Mouse (Mus musculus): ENCODE measurements around the gene Naxd. TPM values are rescaled to one million over a fixed set of nuclear protein-coding genes. Genes with fewer than 3 reads are reported as not detected.
"Not testable (repeated sequence)": the region's sequence is repeated elsewhere in the genome, so short reads cannot be mapped to it uniquely, and the experiment has no call there.

Naxd gene
- 10 to 100 TPM; 25.2 to 27.7 TPM for total RNA-seq (2021)
- long read RNA-seq, experiment 1, transcript Naxd-201 (10 exons, 1,359 nt), result minor isoform, 9 of 37 reads
- long read RNA-seq, experiment 1, transcript Naxd-202 (10 exons, 1,307 nt), result major isoform, 26 of 37 reads
- long read RNA-seq, experiment 1, partial matches to known transcripts, result 0 of 37 reads
- long read RNA-seq, experiment 1, other reads (novel, unspliced or antisense), result 2 of 37 reads
- long read RNA-seq, experiment 2, transcript Naxd-201 (10 exons, 1,359 nt), result minor isoform, 15 of 53 reads
- long read RNA-seq, experiment 2, transcript Naxd-202 (10 exons, 1,307 nt), result major isoform, 33 of 53 reads
- long read RNA-seq, experiment 2, partial matches to known transcripts, result 3 of 53 reads
- long read RNA-seq, experiment 2, other reads (novel, unspliced or antisense), result 1 of 53 reads

DNA sequence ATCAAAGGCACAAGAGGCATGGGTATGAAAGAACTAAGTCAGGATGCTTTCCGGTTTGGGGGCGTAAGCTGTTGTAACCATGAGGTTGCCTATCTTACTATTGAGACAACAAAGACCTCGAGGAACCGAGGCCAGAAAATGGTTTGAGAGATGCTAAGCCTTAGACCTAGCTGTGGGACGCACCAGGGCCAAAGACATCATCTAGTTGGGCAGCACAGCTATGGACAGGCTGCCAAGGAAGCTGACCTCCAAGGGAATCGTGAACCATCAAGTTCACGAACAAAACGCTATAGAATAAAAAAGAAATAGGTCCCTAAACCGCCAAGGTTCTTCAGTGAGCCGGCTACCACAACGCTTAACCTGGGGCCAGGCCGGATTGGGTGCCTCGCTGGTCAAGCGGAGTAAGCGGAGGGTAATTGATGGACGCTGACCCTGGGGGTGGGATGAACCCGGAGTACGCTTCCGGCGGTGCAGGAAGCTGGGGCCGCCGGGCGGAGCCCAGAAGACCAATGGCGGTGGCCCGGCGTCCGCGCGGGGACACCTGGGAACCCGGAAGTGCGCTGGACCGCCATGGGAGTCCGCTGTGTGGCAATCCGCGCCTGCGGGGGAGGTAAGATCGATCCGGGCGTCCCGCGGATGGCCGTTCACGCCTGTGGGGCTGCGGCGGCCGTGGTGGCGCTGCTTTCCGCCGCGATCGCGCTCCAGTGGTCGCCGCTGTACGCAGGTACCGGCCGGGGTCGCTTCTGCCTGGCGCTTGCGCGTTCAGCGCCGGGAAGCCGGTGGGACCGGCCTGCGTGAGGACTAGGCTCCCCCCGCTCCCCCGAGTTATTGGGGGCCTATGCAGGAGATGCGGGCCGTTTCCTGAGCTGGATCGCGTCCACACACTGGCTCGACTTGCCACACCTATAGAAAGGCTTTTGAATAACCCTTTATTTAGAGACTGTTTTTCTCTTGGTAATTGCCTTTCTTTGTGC lies at the start of gene Naxd:
TSS of gene Naxd (plus strand) at position 490 of the 974 bp plus-strand sequence.
- peak; percentile 81 to 85 for DNase-seq
- intact Hi-C loops (cut with DNase I), result no loop called here

DNA sequence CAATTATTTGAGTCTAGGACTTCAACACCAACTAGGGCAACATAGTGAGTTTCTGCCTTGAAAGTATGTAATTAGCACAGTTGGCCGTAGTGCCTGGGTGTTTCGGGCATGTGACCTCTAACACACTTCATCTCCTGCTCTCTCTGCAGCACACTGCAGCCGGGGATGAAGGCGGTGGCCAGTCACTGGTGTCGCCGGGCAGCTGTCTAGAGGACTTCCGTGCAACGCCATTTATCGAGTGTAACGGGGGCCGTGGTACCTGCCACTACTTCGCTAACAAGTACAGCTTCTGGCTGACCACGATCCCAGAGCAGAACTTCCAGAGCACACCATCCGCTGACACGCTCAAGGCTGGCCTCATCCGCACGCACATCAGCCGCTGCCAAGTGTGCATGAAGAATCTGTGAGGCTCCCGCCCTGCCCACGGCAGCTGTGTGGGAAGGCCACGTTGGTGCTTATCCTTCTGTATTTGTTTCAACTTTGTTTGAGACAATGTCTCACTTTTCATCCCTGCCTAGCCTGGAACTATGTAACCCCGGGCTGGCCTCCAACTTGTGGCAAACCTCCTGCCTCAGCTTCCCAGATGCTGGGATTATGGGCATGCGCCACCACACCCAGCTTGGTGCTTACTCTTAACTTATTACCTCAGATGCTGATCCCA lies 49.3 kb upstream of the Naxd start:
- no peak for DNase-seq
- intact Hi-C loops (cut with DNase I), result no loop called here

DNA sequence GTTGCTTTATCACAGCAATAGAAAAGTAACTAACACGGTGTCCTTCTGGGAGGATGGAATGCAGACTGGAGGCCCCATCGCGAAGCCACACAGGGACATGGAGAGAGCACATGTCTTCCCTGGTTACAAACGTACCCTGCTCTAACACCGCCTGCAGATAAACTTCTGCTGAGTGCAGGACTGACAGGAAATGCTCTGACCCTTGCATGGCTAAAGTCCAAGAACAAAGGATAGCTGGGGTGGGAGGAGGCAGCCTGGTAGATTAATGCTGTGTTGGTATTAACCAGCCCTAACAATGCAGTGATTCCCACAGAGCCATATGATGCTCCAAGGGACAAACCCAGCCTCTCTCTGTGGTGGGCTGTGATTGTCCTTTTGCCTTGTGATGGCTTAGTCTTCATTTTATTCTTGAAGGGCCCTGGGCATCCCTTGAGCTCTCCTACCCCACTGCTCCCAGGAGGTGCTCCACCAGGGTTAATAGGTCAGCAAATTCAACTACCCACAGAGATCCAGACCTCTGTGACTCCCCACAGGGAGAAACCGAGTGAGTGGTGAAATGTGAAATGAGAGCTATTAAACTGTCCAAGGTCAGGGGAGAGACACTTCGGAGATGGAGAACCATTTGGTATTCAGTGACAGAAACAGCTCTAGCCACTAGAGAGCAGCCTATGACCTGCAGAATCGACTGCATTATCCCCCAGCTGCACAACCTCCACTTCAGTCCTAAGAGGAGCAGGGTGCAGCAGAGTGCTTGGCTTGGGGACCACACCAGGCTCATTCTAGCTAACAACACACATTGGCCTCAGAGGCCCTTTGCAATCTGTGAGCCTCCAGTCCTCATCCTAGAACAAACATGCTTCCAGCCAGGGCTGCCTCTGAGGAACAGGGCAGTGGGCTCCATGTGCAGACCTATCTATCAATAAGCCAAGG lies 46.9 kb upstream of the Naxd start:
- DNase-seq, result no peak
- intact Hi-C loops (cut with DNase I), result loop anchor here (2.0 kb wide), 1 partner anchor 34 kb away; no protein-coding TSS in a partner anchor

DNA sequence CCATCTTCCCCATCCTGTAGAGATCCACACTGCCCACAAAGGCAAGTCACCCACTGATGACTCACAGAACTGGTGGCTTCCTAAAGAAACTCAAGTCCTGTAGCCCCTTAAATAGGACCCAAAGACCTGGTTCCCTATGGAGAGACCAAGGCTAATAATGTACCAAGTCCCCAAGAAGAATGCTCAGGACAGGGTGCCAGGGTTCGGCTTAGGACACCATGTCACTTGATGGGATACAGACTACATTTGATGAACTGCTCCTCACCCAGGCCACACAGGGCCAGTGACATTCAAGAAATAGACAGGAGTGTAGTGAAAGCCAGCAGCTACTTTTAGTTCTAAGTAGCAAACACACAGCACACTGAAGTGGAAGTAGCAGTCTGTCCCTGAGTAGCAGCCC lies 45.2 kb upstream of the Naxd start:
- DNase-seq, result no peak
- intact Hi-C loops (cut with DNase I), result no loop called here

DNA sequence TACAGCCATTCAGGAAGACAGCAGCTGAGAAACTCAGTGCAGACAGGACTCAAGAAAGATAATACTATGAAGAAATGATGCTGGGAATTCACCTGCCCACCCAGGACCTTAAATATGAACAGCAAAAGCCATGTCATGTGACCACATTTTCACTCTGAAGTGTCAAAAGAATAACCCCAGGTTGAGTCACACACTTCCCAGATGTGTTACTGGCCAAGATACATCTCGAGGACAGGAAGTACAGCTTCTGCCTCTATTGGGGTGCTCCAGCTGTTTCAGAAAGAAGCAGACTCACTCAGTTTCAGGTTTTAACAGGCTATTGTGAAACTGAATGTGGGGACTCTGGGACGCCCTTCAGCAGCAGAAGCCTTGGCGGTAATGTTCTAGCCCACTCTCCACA lies 44.7 kb upstream of the Naxd start:
- intact Hi-C loops (cut with DNase I), result no loop called here
- DNase-seq, result no peak

DNA sequence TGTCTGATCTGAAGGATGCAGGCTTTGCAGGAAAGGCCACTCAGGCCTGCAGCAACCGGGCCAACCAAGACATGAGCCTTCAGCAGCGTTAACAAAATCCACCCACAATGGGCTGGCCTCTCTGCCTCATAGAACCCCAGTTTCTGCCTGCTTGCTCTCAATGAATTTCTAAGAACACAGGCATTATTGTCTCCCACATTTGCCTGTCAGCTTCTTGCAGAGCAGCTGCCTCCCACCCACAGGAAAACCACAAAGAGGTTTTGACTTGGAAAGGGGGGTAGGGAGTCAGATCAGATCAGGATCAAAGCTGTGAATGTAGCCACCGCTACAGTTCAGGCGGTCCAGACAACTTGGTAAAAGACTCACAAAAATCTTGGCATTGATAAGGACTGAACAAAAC lies 44.3 kb upstream of the Naxd start:
- no peak for DNase-seq
- intact Hi-C loops (cut with DNase I), result no loop called here

DNA sequence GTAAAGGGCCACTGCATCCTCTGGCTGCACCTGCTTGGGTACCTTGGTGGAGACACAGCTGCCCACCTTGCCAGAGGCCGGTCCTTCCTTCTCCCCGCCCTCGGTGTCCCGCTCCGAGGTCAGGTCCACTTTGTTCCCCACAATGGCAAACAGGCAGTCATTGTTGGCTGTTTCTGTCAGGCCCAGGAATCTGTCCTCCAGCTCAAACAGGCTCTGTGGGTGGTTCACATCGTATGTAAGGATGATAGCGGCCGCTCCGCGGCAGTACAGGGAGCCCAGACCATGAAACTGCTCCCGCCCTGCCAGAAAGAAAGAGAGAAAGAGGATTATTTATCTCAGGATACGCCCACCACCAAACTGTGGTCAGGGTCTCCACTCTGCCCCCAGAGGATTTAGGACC lies 43.1 kb upstream of the Naxd start:
- DNase-seq, result no peak
- intact Hi-C loops (cut with DNase I), result no loop called here

DNA sequence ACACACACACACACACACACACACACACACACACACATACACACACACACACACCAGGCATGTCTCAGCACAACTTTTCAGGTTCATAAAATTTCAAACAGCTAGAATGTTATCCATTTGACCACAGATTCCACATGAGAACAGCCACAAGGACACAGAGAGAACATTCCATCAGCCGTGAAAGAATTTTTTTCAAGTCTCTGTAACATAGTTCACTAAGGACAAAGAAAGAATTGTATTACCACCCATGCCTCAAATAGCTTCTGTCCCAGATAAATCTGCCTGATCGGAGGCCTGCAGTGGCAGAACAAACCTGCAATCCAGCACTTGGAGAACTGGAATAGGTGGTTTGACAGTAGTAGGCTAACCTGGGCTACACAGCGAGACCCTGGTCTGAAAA lies 40.0 kb upstream of the Naxd start:
- no peak for DNase-seq
- intact Hi-C loops (cut with DNase I), result no loop called here

DNA sequence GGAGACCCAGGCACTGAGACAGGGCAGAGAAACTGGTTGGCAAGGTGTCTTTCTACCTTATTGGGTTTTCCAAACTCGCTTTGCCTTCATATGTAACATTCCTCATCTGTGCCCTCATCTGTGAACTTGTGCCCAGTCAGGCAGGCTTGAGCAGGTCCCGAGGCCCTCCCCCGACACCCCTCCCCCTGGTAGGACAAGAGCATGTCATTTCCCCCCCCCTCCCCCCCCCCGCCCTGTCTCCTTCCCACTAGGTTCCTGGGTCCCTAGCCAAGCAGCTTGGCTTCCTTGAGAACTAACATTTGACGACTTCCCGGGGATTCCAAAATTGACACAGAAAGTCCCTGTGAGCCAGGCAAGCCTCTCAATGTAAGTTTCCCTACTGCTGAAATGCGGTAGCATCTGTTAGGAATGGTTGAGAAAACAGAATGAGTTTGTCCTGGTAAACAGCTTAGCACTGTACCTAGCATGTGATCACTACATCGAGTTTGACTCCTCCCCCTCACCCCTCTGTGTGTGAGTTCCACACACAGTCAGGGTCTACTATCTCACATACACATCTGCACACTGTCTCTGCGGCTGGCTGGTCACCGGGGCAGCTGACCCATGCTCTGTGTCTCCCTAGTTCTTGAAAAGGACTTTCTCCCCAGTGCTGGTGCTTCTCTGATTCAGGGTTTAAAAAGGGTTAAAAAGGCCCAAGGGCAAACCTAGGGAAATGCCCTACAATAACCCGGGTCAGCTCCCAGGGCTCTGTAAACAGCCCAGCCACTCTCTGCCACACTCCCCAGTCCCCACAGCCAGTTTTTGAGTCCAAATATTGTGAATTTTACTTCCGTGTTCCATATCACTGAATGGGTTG lies 39.1 kb upstream of the Naxd start:
- intact Hi-C loops (cut with DNase I), result no loop called here
- peak in 1 of 2 experiments; percentile 22 for DNase-seq

DNA sequence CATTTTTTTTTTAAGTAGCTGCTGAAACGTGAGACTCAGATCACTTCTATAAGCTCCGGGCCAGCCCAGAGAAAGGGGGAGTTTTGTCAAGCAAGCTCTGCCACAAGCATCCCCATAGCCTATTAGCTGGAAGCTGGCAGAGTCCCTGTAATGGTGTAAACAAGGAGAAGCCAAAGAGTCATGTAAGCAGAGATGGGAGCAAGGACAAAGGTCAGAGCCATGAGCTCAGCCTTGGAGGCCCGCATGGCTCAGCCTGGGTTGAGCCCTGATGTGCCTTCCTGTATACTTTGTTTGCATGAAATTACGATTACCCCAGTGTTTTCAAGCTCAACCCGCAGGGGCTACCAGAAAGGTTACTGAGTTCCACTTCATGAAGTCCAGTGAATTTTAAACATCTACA lies 38.3 kb upstream of the Naxd start:
- DNase-seq, result no peak
- intact Hi-C loops (cut with DNase I), result no loop called here

DNA sequence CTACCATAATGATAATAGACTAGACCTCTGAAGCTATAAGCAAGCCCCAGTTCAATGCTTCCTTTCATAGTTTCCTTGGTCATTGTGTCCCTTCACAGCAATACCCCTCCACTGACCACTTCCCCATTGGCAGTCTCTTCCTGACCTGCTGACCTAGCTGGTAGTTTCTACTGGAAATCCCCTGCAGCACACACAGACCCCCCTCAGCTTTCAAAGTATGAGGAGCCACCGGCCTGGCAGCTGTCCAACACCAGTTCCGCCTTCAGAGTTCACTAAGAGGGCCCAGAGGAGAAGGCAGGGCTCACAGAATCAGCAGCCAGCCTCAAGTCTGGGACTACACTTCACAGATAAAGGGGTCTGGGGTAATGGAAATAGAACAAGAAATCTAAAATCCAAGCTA lies 36.4 kb upstream of the Naxd start:
- no peak for DNase-seq

DNA sequence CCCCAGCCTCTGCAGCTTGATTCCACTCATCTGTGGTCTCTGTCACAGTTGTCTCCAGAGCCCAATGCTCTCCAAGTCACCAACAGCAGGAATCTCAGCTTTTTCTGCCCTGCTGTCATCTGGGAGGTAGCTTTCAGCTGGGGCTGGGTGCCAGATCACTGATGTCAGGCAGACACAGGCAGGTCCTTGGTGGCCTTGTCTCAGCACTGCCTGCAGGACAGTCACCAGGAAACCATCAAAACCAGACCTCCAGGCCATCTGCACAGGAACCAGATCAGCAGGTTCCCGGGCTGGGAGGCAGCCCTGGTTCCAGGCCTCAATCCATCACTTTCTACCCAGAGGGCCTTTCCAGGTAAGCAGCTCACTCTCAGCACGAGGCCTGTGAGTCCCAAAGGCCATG lies 35.5 kb upstream of the Naxd start:
- no peak for DNase-seq
- intact Hi-C loops (cut with DNase I), result no loop called here

More for the DNA sequence above, 36.4 kb upstream of the Naxd start:
- intact Hi-C loops (cut with DNase I), result no loop called here

DNA sequence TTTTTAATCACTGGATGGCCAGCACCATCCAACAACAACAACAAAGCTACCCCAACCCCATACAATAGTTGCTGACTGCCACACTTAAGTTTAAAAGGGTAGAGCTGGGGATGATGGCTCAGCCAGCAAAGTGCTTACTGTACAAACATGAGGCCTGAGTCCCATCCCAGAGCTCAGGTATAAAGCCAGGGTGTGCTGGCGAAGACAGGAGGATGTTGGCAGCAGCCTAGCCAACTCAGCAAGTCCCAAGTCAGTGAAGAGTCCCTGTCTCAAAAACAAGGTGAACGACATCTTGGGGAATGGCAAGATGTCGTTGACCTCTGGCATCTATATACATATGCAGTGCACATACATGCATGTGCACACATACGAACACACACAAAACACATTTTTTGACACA lies 34.7 kb upstream of the Naxd start:
- intact Hi-C loops (cut with DNase I), result no loop called here

DNA sequence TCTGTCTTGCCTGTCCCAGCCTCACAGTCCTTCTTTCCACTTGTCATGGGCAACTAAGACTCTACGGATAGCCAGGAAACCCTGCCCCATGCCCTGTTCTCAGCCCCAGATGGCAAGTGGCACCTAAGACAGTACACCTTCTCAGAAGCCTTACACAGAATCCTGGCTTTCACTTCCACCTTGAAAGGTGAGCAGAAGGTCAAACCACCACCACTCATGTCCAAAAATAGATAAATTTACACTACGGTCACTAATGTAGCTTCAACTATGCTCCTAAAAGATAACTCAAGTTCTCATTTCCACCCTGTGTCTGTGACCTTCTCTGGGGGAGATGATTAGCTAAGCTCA lies 33.8 kb upstream of the Naxd start:
- intact Hi-C loops (cut with DNase I), result no loop called here
- DNase-seq, result no peak

More for the DNA sequence above, 34.7 kb upstream of the Naxd start:
- no peak for DNase-seq

DNA sequence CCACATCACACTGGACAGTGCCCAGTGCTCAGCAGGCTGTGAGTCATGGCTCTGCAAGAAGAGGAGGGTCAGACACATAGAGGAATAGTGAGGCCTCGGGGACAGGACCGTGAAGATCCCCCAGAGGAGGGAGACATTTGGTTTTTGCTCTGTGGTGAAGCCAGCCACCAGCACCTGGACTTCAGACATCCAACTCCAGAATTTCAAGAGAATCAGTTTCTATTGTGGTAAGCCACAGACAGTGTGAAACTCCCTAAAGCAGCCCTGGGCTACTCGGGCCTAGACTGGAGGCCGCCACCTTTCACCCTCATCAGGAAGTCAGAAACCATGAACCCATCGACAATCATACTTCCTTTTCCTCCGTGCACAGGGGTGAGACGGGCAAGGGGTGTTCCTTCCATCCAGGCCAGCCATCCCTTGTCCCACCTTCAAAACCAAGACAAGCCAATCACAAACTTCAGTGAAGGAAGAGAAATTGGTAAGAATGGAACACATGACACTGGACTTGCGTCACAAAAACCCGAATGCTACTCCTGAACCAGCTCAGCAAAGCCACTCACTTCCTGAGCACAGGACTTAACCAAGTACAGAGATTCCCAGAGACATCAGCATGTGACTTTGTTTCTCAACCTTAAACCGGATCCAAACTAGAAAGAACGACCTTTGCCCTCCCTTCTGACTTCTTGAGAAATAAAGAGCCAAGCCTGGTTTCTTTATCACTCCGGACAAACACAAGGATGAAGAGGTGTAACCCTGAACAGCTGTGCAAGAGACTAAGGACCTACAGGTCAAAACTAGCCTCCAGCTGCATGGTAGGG lies 33.2 kb upstream of the Naxd start:
- DNase-seq, result no peak
- intact Hi-C loops (cut with DNase I), result no loop called here

DNA sequence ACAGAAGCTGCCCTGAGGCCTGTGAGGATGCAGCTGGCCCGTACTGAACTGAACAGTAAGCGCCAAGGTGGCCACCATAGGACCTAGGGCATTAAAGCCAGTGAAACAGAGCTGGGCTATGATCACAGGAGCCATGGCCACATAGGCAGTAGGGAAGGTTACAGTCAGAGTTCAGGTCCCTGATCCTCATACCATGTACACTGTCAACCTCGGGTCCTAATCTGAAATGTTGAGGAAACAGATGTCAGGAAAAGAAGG lies 32.7 kb upstream of the Naxd start:
- intact Hi-C loops (cut with DNase I), result no loop called here
- no peak for DNase-seq

DNA sequence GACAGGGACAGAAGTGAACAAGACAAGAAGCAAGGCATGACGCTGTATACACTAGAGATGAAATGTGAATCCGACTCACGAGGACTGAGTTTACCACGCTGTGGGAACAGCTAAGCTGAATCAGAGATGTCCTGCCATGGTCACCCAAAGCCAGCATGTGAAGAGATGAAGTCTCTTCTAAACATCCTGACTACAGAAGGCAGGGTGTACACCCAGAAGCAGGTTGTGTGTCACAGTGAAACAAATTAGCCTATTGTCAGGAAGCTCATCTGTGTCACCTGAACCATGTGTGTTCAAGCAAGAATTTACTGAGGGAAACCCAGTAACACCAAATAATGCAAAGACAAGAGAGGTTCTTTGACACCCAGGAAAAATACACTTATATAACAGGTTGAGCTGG lies 31.7 kb upstream of the Naxd start:
- no peak for DNase-seq
- intact Hi-C loops (cut with DNase I), result no loop called here

DNA sequence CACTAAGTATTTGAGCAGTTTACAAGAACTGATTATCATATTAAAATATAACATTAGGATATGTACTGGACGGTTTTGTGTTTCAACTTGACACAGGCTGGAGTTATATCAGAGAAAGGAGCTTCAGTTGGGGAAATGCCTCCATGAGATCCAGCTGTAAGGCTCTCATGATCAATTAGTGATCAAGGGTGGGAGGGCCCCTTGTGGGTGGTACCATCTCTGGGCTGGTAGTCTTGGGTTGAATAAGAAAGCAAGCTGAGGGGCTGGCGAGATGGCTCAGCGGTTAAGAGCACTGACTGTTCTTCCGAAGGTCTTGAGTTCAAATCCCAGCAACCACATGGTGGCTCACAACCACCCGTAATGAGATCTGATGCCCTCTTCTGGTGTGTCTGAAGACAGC lies 30.8 kb upstream of the Naxd start:
- DNase-seq; intact Hi-C loops (cut with DNase I): not testable (repeated sequence)

DNA sequence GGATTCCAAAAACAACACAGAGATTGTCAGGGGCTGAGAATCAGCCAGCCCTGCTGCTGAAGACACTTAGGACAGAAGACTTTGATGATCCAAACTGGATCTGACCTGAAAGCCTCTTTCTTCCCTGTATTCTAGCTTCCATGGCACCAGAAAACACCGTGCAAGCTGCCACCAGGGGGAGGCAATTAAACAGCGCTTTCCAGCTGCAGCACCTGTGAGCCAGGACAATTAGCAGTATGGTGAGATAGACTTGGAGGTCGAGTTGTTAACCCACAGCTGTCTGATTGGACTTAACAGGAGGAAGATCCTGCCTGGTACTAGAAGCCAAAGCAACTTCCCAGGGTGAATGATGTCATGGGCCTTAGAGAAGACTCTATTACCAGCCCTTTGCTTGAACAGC lies 28.2 kb upstream of the Naxd start:
- no peak for DNase-seq
- intact Hi-C loops (cut with DNase I), result no loop called here

Data from gastrocnemius, postnatal 36 days (tissue).